Mouse (Mus musculus): ENCODE measurements around the gene Zp1.

Zp1 gene

DNA sequence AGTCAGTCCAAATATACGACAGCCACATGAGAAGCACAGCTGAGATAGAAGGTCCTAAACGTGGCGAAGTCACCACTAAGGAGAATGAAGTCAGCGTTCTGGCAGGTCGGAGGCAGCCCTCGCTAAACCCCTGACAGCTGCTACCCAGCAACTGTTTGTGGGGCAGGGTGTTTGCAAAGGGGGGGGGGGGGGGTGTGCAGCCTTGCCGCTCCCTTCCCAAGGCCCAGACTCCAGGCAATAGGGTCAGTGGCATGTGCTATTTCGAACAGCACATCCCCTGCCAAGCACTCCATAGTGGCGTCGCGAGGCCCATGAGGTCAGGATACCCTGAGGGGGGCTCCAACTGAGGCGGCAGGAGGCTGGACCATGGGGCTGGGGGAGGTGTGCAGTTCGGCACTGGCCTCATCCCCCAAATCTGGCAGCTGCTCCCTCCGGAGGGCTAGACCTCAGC lies 39.4 kb downstream of the Zp1 start:
- Histone ChIP-seq H3K4me1 (replicated peaks; ENCODE audit: low read depth, low read length) (peaks cover 43% of the 10 kb centered on the region), H3K4me3 (replicated peaks; ENCODE audit: low read length) (peak overlapping the region; percentile 84), H3K36me3 (ENCODE audit: insufficient read depth, low read length) (no peaks in the 10 kb centered on the region), H3K9me3 (ENCODE audit: low read length) (no peaks in the 10 kb centered on the region), H3K27me3 (ENCODE audit: insufficient read depth, low read length) (no peaks in the 10 kb centered on the region)
- TF ChIP-seq NANOG (IDR thresholded peaks at IDR 0.05; ENCODE audit: borderline replicate concordance, low read length) (no peak), POU5F1 (IDR thresholded peaks at IDR 0.05; ENCODE audit: borderline replicate concordance, low read length) (no peak), CTCF (conservative IDR thresholded peaks at IDR 0.05; ENCODE audit: low read length) (no peak)

DNA sequence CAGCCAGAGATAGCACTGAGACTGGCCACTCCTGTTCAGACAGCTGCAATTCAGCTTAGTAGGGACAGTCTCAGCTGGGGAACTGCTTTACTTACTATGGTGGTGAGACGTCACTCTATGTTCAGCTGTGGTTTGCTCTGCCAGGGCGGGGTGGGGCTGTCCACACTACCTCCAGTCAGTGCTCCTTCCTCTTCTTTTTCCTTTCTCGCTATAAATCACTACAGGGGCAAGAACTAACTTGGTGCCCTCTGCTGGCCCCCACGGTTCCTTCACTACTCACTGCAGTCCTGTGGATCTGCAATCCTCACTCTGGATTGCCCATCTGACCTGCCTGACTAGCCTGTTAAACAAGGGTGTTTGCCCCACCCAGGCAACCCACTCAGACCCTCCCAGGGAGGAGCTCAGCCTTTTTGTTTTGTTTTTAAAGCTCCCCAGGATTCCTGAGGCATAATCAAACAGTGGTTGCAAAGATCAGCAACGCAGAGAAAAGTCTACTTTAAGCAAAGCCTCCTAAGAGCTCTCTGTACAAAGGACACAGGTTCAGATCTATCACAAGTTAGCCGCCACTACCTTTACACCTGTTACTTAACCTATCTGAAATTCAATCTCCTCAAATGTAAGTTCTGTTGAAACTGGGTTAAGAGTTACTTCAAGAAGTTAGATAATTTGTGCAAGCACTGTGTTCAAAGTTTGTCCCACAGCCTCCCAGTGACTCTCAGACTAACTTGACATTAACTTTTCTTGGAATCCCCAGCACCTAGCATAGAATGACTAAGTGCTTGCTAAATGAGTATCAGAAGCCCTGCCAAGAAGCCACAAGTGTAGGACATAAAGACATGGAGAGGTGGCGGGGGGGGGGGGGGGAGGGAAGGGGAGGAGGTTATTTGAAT lies 40.1 kb downstream of the Zp1 start:
- Histone ChIP-seq H3K36me3 (ENCODE audit: insufficient read depth, low read length) (no peaks in the 10 kb centered on the region), H3K4me1 (replicated peaks; ENCODE audit: low read depth, low read length) (peaks cover 43% of the 10 kb centered on the region), H3K9me3 (ENCODE audit: low read length) (no peaks in the 10 kb centered on the region), H3K27me3 (ENCODE audit: insufficient read depth, low read length) (no peaks in the 10 kb centered on the region), H3K4me3 (replicated peaks; ENCODE audit: low read length) (peak overlapping the region; percentile 49; the same call in 1 of the 2 replicates)
- TF ChIP-seq CTCF (conservative IDR thresholded peaks at IDR 0.05; ENCODE audit: low read length) (no peak), POU5F1 (IDR thresholded peaks at IDR 0.05; ENCODE audit: borderline replicate concordance, low read length) (no peak), NANOG (IDR thresholded peaks at IDR 0.05; ENCODE audit: borderline replicate concordance, low read length) (no peak)

DNA sequence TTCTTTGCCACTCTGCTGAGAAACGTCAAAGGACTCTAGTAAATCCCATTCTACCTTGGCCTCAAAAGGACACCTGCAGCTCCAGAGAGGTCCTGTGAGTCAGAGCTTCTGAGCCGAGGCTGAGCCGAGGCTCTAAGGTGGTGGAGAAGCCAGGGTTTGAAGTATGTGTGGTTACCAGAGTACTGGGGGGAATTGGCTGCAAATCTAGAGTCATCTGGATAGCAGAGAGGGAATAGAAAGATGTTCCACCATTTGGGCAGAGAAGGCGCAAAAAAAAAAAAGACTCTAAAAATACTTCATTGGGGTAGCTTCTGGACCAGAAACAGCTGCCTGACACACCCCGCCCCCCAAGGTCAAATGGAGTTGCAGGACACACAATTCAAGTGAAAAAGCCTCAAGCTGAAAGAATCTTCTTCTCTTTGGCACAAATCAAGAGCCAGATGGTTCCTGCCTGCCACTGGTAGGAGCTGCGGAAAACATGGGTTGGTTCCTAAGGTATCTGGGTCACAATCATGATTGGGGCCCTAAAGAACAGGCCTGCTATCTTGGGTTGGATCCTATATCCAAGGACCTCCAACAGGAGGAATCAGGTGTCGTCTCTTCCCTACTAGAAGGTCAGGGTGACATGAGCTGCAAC lies 42.1 kb downstream of the Zp1 start:
- Histone ChIP-seq H3K4me1 (replicated peaks; ENCODE audit: low read depth, low read length) (peaks cover 43% of the 10 kb centered on the region), H3K27me3 (ENCODE audit: insufficient read depth, low read length) (no peaks in the 10 kb centered on the region), H3K36me3 (ENCODE audit: insufficient read depth, low read length) (peaks cover 10% of the 10 kb centered on the region), H3K9me3 (ENCODE audit: low read length) (no peaks in the 10 kb centered on the region), H3K4me3 (replicated peaks; ENCODE audit: low read length) (no peak overlapping the region)
- TF ChIP-seq NANOG (IDR thresholded peaks at IDR 0.05; ENCODE audit: borderline replicate concordance, low read length) (no peak), POU5F1 (IDR thresholded peaks at IDR 0.05; ENCODE audit: borderline replicate concordance, low read length) (no peak), CTCF (conservative IDR thresholded peaks at IDR 0.05; ENCODE audit: low read length) (no peak)

DNA sequence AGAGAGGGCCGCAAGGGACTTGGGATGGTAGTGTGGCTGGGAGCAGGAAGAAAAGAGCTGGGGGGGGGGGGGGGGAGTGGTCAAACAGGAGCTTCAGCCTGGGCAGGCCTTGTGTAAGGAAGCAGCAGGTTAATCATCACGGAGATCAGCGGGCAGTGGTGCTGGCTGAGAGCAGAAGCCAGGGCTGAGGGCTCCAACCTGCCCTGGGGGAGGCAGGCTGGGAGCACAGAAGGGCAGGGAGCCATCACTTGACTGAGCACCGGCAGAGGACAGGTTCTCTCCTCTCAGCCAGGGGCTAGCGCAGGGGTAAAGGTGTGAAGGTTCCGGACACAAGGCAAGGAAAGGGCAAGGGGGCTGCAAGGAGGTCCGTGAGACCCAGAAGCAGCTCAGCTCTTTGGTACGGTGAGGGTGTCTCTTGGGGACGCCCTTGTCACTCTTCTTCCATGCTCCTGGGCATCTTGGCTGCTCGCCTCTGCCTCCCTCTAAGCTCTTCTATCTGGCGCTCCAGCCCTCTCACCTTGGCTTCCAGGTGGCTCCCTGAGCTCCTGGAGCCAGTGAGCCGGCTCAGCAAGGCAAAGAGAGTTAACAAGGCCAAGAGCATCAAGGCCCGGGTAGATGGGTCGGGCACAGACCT lies 49.0 kb downstream of the Zp1 start:
- Histone ChIP-seq H3K9me3 (ENCODE audit: low read length) (no peaks in the 10 kb centered on the region), H3K4me3 (replicated peaks; ENCODE audit: low read length) (no peak overlapping the region), H3K36me3 (ENCODE audit: insufficient read depth, low read length) (peaks cover 39% of the 10 kb centered on the region), H3K4me1 (replicated peaks; ENCODE audit: low read depth, low read length) (peaks cover 29% of the 10 kb centered on the region), H3K27me3 (ENCODE audit: insufficient read depth, low read length) (peaks cover 31% of the 10 kb centered on the region)
- TF ChIP-seq CTCF (conservative IDR thresholded peaks at IDR 0.05; ENCODE audit: low read length) (no peak), POU5F1 (IDR thresholded peaks at IDR 0.05; ENCODE audit: borderline replicate concordance, low read length) (no peak), NANOG (IDR thresholded peaks at IDR 0.05; ENCODE audit: borderline replicate concordance, low read length) (no peak)

DNA sequence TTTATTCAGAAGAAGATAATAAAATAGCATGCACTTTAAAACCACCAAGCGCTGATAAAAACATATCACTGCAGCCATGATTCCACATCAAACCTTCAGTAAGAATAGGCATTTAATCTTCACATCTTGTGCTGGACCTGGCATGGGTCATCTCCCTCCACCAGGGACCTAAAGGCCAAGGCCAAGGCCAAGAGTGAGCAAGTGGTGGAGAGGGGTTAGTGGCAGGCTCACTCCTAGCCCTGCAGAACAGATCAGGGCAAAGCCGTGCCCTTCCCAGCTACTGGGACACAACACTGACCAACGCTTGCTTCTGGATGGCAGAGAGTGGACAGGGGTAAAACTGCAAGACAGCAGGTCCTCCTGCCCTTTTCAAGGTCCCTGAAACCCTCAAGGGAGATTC lies 49.8 kb downstream of the Zp1 start:
- no peak for TF ChIP-seq NANOG (IDR thresholded peaks at IDR 0.05; ENCODE audit: borderline replicate concordance, low read length)
- TF ChIP-seq CTCF (conservative IDR thresholded peaks at IDR 0.05; ENCODE audit: low read length): no peak
- TF ChIP-seq POU5F1 (IDR thresholded peaks at IDR 0.05; ENCODE audit: borderline replicate concordance, low read length): no peak
- no peak overlapping the region for H3K4me3 ChIP-seq (replicated peaks; ENCODE audit: low read length)
- peaks cover 34% of the 10 kb centered on the region for H3K27me3 ChIP-seq (ENCODE audit: insufficient read depth, low read length)
- H3K36me3 ChIP-seq (ENCODE audit: insufficient read depth, low read length): peaks cover 43% of the 10 kb centered on the region
- no peaks in the 10 kb centered on the region for H3K9me3 ChIP-seq (ENCODE audit: low read length)
- peaks cover 29% of the 10 kb centered on the region for H3K4me1 ChIP-seq (replicated peaks; ENCODE audit: low read depth, low read length)

DNA sequence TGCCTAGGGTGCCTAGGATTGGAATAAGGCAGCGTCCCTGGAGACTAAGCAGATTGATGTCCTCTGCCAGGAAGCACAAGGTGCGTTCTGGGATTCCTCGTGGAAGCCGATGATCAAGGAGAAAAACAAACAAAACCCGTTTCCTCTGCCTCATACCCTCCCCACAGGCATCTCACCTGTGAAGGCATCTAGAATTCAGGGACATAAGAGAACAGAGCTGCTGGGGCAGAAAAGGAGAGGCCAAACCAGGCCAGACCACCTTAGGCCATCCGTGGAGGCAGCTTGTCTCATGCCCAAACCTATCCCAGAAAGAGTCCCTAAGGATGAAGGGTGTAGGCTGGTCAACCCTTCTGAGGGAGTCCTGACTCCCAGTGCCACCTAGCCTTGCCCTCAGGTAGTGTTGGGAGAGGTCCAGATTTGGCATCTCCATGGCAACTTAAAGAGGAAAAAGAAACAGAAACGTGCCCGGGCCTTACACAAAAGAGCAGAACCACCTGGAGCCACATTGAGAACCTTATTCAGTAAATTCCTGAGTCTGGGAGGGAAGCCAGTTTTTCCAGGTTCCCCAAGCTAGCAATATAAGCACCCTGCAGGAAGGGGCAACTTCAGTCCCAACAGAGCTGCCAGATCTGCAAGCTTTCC lies 50.4 kb downstream of the Zp1 start, which contains the start of gene Tmem132a:
Tmem132a (minus strand) TSS at position 55 of the 642 bp plus-strand sequence.
- Histone ChIP-seq H3K9me3 (ENCODE audit: low read length) (no peaks in the 10 kb centered on the region), H3K27me3 (ENCODE audit: insufficient read depth, low read length) (peaks cover 34% of the 10 kb centered on the region), H3K4me3 (replicated peaks; ENCODE audit: low read length) (peak within 1 kb of the TSS; percentile 87), H3K4me1 (replicated peaks; ENCODE audit: low read depth, low read length) (peaks cover 29% of the 10 kb centered on the region), H3K36me3 (ENCODE audit: insufficient read depth, low read length) (peaks cover 49% of the 10 kb centered on the region)
- TF ChIP-seq NANOG (IDR thresholded peaks at IDR 0.05; ENCODE audit: borderline replicate concordance, low read length) (no peak), POU5F1 (IDR thresholded peaks at IDR 0.05; ENCODE audit: borderline replicate concordance, low read length) (no peak), CTCF (conservative IDR thresholded peaks at IDR 0.05; ENCODE audit: low read length) (no peak)

DNA sequence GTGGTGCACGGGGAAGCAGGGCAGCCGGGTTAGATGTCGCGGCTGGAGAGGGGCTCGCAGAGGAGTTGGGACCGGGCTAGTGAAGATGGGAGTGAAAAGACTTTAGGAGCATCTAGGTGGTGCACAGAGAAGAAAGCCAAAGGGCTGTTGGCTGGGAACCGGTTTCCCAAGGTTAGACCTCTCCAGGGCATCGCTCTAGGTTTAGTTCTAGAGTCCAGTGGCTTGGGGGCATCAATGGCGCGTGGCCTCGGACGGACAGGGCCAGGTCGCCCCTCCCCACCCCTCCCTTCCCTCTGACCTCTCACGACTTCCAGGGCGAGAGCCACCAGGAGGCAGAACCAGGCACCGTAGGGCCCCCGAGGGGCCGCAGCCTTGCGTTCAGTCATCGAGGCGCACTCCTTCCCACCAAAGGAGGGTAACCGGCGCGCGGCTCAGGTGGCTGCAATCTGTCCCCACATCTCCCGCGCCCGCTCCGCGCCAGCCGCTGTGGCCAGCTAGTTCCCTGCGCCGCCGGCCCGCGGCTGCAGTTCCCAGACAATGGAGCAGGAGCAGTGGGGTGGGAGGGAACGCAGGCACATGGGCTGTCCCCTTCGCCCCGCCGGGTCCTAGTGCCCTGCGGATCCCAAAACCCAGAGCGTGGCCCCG lies 51.1 kb downstream of the Zp1 start:
- Histone ChIP-seq H3K4me3 (replicated peaks; ENCODE audit: low read length) (peak overlapping the region; percentile 87), H3K4me1 (replicated peaks; ENCODE audit: low read depth, low read length) (peaks cover 29% of the 10 kb centered on the region), H3K36me3 (ENCODE audit: insufficient read depth, low read length) (peaks cover 56% of the 10 kb centered on the region), H3K9me3 (ENCODE audit: low read length) (no peaks in the 10 kb centered on the region), H3K27me3 (ENCODE audit: insufficient read depth, low read length) (peaks cover 34% of the 10 kb centered on the region)
- TF ChIP-seq CTCF (conservative IDR thresholded peaks at IDR 0.05; ENCODE audit: low read length): no peak
- no peak for TF ChIP-seq POU5F1 (IDR thresholded peaks at IDR 0.05; ENCODE audit: borderline replicate concordance, low read length)
- TF ChIP-seq NANOG (IDR thresholded peaks at IDR 0.05; ENCODE audit: borderline replicate concordance, low read length): no peak

All from E14TG2a.4 (cell line).